Mouse (Mus musculus) embryonic fibroblast, embryonic 13.5 days (primary cell): Measurements from ENCODE around the gene Mettl5.

Experiments
- CTCF ChIP-seq: IDR thresholded peaks from 2 replicates; pipeline ENCODE4 v1.5.1; 2011; ENCODE audit warnings: mild to moderate bottlenecking, control low read depth, low read length, moderate library complexity, borderline replicate concordance; ENCODE audit not compliant: insufficient read depth
- POLR2A ChIP-seq: IDR thresholded peaks from 2 replicates; pipeline ENCODE4 v1.6.1; 2011; ENCODE audit warnings: low read depth, mild to moderate bottlenecking, control low read depth, low read length, moderate library complexity

GRCm38 (mm10) chr2:69857882-69858281 lies 27.5 kb downstream of the Mettl5 start:
- TF ChIP-seq POLR2A: no peak
- TF ChIP-seq CTCF: no peak
